Mouse (Mus musculus): ENCODE results near the gene Dnajc30.

GRCm38 (mm10) chr5:135109426-135109825 lies 45.4 kb downstream of the Dnajc30 start:
- no peak for TF ChIP-seq CTCF (IDR thresholded peaks at IDR 0.05; ENCODE audit: insufficient read depth, low read length)
- TF ChIP-seq POLR2A (IDR thresholded peaks at IDR 0.05; ENCODE audit: borderline replicate concordance, extremely low read depth, low read depth, low read length) = no peak
